Mouse (Mus musculus) cerebellum, adult (tissue): Measurements from ENCODE around the gene Apex1.
A peak's percentile ranks its signal among the peaks of the same experiment; 100 is the strongest.
"Not testable (repeated sequence)": the region's sequence is repeated elsewhere in the genome, so short reads cannot be mapped to it uniquely, and the experiment has no call there.

ENCODE experiments used
- ATAC-seq: cut with Nextera tagmentation; 2 replicates; pipeline ENCODE4 v1.9.2; 2017; ENCODE audit warnings: mild to moderate bottlenecking, moderate library complexity, mixed read lengths; ENCODE audit not compliant: insufficient number of reproducible peaks, low FRiP score, low TSS enrichment

Apex1 gene

DNA sequence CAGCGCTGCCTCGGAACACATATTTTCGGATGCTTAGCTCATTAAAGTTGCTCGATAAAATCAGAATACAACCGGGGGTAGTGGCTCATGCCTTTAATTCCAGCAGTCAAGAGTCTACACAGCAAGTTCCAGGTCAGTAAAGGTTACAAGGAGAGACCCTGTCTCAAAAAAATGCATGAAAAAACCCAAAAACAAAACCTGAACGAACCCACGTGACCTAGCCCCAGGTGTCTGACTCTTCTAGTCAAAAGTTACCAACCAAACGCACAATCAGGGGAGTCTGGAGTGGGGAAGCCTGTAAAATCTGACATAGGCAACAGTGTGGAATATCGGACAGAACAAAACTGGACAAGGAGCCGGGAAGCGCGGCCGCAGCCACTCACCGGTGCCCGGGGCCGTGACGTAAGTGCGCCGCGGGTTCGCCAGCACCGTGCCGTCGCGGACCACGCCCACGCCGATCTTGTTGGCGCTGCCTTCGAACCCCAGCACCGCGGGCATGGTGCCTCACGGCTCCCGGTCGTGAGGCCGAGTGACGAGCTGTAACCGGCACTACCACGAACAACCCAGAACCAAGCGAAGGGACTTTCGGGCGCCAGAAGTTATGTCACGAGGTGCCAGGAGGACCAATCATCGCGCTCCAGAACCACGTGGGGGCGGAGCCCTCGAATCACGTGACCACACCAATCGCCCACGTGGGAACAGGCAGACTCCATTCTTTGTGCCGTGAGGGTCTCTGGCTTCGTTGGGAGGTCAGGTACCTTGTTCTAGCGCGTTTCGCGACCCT, at the start of gene Apex1, which contains the start of gene Osgep:
Gene Apex1, plus strand, starts transcription at position 688 of the 784 bp plus-strand sequence.
Gene Osgep, minus strand, starts transcription at position 613 of the 784 bp plus-strand sequence.
- ATAC-seq = peak; percentile 89

DNA sequence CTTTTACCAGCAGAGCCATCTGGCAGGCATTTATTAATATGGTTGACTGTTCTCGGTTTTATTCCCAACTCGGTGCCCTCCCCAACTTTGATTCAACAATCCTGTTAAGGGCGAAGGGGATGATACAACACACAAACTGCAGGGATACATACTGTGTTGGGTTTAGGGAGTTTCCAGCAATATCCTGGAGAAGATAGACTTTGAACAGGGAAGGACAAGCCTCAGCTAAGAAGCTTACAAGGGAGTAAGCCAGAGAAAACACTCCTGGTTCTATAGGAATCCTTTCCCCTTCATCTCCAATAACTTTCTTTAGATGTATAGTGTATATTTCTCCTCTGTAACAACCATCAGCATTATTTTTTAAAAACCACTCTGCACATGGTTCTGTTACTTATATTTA, 49.6 kb upstream of the Apex1 start:
- no peak for ATAC-seq

DNA sequence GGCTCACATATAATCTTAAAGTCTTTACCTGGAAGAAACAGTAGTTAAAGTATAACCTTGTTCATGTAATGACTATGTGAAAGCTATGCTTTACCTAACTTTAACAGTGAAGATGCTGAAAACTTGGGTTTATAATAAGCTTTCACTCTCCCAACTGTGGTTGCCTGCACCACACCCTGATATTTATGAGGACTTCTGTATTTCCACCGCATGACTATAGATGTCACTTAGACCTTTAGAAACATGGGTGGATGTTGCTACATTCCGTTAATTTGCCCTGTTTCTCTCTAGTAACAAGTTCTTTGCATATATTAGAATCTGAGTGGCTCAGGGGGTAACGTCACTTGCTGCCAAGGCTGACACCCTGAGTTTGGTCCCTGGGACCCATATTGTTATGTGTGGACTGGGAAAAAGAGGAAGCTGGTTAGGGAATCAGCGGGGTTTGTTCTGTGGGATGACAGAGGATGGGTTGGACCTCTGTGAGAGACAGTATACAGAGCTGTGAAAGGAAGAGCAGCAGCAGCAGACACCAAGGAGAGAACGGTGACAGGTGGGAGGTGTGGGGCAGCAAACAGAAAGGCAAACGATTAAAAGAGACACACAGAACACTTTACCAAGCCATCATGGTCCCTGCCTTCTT, 49.1 kb upstream of the Apex1 start:
- ATAC-seq = no peak

DNA sequence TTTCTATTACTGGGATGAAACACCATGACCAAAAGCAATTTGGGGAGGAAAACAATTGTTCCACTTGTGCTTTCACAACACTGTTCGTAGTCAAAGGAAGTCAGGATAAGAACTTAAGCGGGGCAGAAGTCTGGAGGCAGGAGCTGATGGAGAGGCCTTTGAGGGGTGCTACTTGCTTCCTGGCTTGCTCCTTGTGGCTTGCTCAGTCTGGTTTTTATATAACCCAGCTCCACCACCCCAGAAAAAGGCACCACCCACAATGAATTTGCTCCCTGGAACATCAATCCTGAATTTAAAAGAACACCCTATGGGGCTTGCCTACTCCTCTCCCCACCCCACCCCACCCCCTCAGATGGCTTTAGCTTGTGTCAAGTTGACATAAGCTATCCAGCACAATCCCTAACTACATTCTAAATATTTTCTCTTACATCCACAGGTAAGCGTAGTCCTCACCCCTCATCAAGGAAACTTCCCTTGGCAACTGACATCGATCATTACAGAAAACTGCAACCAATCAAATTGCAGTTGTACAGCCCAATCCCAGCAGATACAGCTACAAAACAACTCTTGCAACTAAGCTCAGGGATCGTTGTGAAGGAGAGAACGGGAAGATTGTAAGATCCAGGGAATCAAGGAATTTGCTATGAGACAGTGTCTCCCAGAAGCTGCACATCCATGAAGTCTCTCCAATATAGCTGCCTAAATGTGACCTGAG, 48.4 kb upstream of the Apex1 start:
- ATAC-seq = no peak

DNA sequence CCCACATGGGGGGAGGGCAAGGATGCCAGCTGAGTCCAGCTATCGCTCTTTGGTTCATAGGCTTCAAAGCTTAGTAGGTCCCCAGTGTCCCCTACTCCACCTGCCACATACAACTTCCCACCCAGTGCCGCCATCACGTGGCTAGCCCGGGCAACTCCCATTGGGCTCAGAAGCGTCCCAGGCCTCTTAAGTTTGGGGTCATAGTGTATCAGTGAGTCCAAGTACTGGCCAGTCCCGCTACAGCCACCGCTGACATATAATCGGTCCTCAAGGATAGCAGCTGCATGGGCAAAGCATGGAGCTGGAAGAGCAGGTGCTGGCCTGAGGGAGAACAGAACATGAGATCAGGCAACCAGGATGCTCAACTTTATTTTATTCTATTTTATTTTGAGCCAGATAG, 33.1 kb upstream of the Apex1 start:
- no peak for ATAC-seq

DNA sequence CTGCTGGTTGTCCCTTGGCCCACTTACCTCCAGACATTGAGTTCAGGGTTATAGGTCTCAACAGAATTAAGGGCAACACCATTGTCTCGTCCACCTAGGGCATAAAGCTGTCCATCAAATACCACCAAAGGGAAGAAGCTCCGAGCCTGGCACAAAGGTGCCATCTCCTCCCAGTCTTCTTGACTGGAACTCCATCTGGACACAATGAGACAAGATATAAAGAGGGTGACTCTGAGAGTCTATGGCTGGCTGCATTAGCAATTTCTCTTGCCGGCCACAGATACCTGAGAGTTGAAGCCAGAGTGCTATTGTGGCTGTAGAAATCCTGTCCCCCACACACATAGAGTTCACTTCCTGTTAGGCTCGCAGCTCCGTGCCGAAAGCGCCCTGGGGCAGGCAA, 32.7 kb upstream of the Apex1 start:
- no peak for ATAC-seq

DNA sequence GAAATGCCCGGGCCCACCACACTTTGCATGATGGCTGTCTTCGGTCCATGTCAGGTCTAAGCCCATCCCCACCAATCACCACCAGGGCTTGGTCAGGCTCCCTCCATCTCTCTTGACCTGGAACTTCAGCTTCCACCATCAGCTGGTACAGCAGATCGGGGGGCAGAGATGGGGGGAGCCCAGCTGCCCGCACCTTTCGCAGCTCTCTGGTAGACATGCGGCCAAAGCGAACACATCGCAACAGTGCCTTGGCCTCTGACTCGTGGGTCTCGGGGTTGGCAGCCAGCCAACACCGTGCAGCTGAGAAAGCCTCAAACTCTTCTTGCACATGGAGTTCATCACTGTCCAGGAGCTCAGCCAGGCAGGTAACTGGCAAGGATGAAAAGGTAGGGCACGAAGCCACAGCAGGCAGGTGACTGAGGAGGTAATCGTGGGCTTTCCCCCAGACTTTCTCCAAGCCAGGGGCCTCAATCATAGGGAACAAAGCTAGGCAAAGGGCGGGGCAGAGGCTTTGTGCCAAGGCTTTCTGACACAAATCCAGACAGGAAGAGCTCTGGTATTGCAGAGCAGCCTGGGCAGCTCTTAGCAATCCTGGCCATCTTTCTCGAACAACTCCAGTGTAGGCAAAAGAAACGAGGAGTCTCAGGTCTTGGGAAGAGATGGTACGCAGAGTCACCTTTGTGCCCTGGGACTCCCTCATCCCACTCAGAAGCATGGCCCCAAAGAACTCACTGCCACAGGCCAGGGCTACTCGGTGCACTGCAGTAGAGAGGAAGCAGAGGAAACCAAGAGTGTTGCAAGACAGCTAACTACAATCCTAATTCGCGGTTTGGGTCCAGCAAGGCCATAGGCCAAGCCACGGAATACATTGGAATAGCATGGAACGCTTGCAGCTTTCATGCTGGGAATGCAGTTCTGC, 32.0 kb upstream of the Apex1 start:
- no peak for ATAC-seq

DNA sequence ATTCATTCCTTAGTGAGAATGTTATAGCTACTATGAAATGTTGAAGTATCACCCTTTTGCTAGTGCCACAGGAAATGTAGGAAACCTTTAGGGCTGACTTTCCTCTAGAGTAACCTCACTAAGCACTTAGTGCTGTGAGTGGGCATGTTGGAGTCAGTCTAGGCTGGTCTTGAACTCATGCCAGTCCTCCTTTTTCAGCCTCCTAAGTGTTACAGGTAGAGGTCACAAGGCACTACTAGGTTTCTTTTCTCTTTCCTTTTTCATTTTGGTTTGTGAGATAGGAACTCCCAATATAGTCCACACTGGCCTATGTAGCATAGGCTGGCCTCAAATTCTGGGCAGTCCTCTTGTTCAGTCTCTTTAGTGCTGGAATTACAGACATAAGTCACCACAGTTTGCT, 29.4 kb upstream of the Apex1 start:
- ATAC-seq = no peak

DNA sequence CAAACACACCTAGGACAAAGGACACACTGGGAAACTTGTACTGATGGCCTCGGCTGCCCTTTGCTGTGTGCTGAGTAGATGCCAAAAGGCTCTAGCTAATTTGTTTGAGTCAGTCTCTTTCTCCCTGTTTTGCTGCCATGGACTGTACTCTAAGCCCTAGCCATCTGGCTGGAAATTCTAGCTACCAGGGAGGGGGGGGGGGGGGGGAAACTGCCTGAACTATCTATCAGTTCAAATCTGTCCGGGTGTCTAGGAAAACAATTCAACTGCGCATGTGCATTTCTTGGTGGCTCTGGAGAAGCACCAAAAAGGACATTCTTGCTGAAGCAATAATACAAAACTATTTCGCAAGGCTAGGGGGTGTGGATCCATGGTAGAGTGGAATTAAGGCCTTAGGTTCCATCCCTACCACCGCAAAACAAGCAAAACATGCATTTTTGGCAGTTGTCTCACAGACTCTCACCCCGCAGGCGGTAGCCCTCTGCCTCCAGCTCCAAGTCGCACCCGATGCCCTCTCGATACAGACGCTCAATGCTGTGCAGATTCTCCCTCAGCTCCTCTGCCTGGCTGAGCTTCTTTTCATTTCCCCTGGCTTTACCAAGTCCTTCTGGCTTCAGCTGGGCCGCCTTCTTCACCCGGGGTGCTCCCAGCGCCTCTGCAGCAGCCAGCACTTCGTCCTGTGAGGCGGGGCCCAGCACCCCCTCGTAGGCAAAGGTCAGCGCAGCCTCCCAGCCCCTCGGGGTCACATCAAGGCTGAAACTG, 28.6 kb upstream of the Apex1 start:
- ATAC-seq = peak; percentile 73

DNA sequence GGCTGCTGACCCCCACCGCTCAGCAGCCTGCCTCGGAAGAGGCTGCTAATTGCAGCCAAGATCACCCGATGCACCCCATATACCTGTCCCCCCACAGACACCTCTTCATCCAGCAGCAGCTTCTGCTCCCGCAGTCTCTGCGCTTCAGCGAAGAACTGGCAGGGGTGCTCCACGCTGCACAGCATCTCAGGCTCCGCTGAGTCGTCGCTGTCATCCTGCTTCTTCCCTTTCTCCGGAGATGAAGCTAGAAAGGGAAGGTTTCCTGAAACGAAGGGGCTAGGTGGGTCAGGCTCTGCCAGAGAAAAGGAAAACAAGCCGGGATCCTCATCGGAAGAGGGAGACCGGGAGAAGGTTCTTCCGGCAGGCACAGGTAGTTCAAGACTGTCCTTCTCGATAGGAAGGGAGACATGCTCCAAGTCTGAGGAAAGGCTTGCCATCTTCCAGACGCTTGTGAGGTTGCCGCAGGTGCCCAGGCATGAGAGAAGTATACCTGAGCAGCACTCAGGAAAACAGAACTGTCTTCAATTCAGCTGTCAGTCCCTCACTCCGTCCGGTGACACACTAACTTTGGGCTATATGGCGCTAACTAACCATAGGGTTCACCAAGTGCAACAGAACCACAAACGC, 27.9 kb upstream of the Apex1 start:
- ATAC-seq = peak; percentile 51

DNA sequence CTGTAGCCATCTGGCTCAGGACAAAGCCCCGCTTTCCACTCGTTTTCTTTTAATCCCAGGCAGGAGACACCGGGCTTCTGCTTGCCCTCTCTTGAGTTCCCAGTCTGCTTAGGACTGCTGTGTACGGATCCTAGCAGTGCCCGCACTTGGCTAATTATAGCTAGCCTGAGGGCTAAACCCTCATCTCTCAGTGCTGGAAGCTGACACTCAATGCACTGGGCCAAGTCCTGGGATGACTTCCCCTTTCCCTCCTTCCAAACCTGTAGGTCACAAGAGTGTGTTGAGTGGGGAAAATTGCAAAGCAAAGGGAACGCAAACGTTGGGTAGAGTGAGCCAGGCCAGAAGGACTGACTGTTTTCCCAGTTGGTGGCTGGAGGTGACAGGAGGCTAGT, 27.4 kb upstream of the Apex1 start, which contains the start of gene Klhl33:
Gene Klhl33, minus strand, starts transcription at position 134 of the 392 bp plus-strand sequence.
- ATAC-seq = peak; percentile 46

DNA sequence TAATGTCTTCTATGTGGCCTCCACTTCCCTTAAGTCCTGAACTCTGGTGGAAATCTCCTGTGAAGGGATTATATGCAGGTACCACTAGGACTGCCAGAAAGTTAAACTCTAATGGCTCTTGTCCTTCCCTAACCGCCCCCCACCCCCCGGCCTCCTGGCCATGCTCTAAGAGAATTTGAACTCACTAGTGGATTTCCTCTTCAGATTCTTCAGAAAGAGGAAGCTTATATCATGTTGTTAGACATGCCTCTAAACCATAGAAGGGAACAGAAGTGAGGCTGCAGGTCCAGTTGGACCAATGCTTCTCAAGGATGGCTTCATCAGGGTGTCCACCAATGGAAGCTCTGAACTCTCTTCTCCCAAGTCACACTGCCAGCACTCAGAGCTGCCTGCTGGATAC, 26.8 kb upstream of the Apex1 start:
- not testable (repeated sequence) for ATAC-seq

DNA sequence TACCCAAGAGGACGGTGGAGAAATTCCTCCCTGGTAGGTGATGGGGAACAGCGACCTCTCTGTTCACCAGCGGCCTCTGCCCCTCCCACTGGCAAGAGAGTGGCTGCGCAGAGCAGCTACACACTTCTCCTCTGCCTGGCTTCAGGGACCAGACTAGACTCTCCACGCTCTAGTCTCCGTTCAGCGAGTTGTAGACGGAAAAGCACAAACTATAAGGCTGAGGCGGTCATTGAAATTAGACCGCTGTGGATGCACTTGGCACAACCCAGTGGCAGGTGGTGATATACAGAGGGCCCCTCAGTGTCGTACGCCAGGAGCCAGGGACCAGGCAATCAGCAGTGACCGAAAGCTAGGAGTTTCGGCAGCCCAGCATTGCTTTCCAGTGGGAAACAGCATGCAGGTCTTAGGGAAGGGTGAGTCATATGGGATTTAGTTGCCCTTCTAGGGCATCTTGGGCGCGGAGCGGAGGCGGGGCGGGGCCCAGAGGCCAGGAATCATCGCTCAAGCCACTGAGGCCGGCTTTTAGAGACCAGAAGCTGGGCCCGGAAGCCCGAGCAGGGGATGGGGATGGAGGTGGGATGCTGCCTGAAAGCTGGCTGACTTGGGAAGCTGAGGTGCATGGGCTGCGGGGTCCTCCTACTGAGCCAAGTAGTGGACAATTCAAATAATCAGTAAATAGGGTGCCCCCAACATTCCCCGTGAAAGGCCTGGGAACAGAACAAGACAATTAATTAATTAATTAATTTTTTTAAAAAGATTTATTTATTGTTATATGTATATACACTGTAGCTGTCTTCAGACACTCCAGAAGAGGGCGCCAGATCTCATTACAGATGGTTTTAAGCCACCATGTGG, 20.6 kb upstream of the Apex1 start:
- ATAC-seq = peak; percentile 99

DNA sequence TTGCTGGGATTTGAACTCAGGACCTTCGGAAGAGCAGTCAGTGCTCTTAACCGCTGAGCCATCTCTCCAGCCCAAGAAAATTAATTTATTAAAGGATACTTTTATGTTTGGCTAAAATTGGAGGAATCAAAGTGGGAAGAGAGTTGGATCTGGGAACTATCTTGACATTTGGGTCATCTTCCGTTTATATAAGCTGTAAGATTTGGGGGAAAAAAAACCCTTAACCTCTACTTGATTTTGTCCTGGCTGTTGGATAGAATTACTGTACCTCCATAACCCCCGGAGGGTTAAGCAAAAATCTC, 20.0 kb upstream of the Apex1 start:
- no peak for ATAC-seq

DNA sequence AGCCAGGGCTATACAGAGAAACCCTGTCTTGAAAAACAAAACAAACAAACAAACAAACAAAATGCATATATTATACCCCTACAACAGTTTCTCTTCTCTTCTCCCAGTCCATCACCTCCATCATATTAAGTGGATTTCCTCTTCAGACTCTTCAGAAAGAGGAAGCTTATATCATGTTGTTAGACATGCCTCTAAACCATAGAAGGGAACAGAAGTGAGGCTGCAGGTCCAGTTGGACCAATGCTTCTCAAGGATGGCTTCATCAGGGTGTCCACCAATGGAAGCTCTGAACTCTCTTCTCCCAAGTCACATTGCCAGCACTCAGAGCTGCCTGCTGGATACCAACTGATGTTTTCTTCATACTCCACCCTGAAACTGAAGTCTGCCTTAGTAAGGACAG, 19.4 kb upstream of the Apex1 start:
- not testable (repeated sequence) for ATAC-seq

DNA sequence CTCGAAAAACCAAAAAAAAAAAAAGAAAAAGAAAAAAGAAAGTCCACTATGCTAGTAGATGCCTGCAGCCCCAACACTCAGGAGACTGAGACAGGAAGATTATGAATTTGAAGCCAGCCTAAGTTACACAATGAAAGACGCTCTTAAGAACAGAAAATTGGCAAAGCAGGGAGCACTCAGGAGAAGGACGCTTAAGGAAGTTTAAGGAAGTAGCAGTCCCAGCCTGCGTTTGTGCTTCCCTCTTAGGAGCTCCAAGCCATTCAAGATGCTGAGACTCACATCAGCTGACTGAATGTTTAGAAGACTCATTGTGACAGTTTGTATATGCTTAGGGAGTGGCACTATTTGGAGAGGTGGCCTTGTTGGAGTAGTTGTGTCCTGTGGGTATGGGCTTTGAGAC, 16.6 kb upstream of the Apex1 start:
- no peak for ATAC-seq

DNA sequence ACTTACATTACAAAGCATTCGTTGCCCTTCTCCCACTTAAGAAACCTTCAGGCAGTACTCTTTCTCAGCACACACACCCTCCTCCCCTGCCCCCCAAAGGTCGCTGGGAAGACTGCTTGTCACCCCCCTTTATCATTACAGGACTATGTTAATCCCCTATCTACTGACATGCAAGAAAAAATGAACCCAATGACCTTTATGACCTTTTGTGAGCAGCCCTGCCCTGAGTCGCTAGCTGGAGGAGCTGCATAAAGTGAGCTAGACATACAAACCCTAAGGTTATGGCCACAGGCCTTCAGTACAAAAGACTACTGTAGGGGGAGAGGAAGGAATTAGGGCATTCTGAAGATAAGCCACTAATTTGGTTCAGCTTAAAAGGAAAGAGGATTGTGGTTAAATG, 13.4 kb upstream of the Apex1 start:
- no peak for ATAC-seq

DNA sequence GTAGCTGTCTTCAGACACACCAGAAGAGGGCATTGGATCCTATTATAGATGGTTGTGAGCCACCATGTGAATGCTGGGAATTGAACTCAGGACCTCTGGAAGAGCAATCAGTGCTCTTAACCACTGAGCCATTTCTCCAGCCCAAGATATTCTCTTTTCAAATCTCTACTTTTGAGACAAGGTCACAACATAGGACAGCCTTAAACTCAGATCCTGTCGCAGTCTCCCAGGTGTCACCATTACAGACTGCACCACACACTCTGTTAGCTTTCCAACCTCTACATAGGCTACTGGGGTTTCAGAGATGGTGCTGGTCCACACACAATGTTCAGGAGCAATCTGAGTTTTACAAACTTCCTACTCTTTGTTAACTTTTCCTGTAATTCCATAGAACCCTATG, 1.3 kb upstream of the Apex1 start:
- ATAC-seq = not testable (repeated sequence)
